Mouse (Mus musculus): ENCODE measurements around the gene Gimd1. TPM values are rescaled to one million over a fixed set of nuclear protein-coding genes. Genes with fewer than 3 reads are reported as not detected.

Gimd1 gene
- polyA plus RNA-seq (2014; fragmentation: Illumina TruSeq; extraction: RNeasy Lipid Tissue Mini Kit (QIAGEN cat#74804); ENCODE audit: low read depth, low replicate concordance) = 0.52 TPM

DNA sequence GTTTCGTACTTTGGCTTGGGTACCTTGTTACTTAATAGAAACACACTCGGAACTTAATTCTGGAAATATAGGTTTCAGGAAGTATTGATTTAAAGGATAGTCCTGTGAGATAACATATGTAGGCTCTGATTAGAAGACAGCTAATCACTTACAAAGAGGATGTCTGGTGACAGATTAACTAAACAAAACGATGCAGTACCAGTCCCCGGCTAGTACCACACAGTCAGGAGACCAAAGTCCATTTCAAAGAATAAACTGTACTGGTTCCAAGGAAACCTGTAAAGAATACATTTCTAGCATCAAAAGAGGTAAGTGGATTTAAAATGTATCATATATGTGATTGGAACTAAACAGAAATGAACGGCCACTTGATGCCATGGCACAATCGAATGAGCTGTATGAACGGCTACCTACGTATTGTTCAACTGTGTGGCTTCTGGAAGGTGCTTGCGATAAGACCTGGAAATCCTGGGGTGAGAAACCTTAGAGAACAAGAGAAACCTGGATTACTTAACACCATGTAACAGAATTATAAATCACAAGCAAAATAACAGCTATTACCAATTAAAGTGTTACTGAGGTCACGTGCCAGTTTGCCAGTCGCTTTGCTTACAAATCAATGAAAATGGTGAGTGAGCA lies at the start of gene Gimd1:
Gimd1 (plus strand) TSS at position 220 of the 639 bp plus-strand sequence.

DNA sequence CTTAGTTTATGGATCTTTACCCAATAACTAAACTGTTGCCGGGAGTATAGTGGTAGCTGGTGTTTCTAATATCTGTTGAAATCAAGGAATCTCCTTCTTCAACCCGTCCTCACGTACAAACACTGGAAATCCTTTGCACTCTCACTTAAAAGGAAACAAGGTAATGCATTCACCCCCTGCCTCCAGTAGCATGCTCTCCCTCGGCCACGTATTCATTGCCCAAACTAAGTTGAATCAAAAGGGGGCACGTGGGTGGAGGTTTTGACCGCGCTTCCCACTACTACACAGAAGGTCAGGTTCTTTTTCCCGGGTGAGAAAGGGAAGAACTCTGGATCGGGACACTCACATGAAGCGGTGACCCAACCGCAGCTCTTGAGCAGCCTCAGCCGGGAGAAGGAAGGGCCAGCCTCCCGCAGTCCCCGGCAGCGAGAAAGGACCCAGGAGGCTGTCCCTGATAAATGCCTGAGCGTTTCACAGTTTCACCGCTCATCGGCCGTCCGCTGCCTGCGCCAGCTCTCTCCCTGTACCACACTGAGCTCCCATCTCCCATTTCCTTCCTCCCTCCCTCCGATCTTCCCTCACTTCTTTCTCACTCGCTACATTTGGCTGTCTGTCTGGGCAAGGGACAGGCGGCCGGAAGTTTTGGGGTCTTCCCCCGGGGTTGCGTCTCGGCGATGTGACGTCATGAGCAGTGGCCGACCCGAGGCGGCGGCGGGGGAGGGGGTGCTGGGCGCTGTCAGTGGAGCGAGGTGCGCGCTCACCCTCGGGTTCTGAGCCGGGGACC lies 54.0 kb downstream of the Gimd1 start, which contains the start of gene Tbck:
Tbck (plus strand) TSS at position 698 of the 784 bp plus-strand sequence.

GRCm38 (mm10) chr3:132684231-132684928 lies 54.8 kb downstream of the Gimd1 start, which contains the start of gene Aimp1:
TSS of gene Aimp1 (minus strand) at chr3:132684370.

Other genes starting within 250 kb of the Gimd1 start
- gene Tbck, start 54.3 kb downstream of the Gimd1 start, polyA plus RNA-seq (2014; fragmentation: Illumina TruSeq; extraction: RNeasy Lipid Tissue Mini Kit (QIAGEN cat#74804); ENCODE audit: low read depth, low replicate concordance) = 4.0 TPM
- 134 TPM for gene Aimp1, start 54.5 kb downstream of the Gimd1 start, polyA plus RNA-seq (2014; fragmentation: Illumina TruSeq; extraction: RNeasy Lipid Tissue Mini Kit (QIAGEN cat#74804); ENCODE audit: low read depth, low replicate concordance)

All from testis, adult 10 weeks (tissue).